Mouse (Mus musculus) forebrain, embryonic 10.5 days (tissue): ENCODE measurements at regions not wholly inside any gene's neighbourhood (a gene's known extent, or its start where the extent isn't known, plus 50 kb on each side); places are given as distances from the start of the nearest gene placed in this dataset.

Source experiments
- DNase-seq: peaks from one replicate; pipeline ENCODE4 v3.0.0-alpha.2; 2017; ENCODE audit warnings: low spot score; ENCODE audit errors: extremely low spot score
- H3K27ac ChIP-seq: fragments of 300-500 bp; sonication (generic); 2 replicates; pipeline ENCODE4 v1.5.1; 2016; ENCODE audit warnings: mild to moderate bottlenecking
- H3K27me3 ChIP-seq: fragments of 300-500 bp; sonication (generic); 2 replicates; pipeline ENCODE4 v1.6.1; 2016; ENCODE audit warnings: mild to moderate bottlenecking; ENCODE audit not compliant: poor library complexity, severe bottlenecking
- H3K36me3 ChIP-seq: fragments of 300-500 bp; sonication (generic); replicated peaks from 2 replicates; pipeline ENCODE4 v1.6.1; 2016; ENCODE audit warnings: mild to moderate bottlenecking, moderate library complexity
- H3K4me1 ChIP-seq: fragments of 300-500 bp; sonication (generic); 2 replicates; pipeline ENCODE4 v1.6.1; 2016
- H3K4me3 ChIP-seq: fragments of 300-500 bp; sonication (generic); 2 replicates; pipeline ENCODE4 v1.5.1; 2016; ENCODE audit warnings: mild to moderate bottlenecking, moderate library complexity
- H3K9me3 ChIP-seq: fragments of 300-500 bp; sonication (generic); 2 replicates; pipeline ENCODE4 v1.6.1; 2016; ENCODE audit warnings: mild to moderate bottlenecking, moderate library complexity
- WGBS: fragments of 180-500 bp; shearing (Covaris S2); methylation state at CpG from one replicate; pipeline ENCODE4 v1.1.7; 2016; 5-methylcytosine and 5-hydroxymethylcytosine counted together

DNA sequence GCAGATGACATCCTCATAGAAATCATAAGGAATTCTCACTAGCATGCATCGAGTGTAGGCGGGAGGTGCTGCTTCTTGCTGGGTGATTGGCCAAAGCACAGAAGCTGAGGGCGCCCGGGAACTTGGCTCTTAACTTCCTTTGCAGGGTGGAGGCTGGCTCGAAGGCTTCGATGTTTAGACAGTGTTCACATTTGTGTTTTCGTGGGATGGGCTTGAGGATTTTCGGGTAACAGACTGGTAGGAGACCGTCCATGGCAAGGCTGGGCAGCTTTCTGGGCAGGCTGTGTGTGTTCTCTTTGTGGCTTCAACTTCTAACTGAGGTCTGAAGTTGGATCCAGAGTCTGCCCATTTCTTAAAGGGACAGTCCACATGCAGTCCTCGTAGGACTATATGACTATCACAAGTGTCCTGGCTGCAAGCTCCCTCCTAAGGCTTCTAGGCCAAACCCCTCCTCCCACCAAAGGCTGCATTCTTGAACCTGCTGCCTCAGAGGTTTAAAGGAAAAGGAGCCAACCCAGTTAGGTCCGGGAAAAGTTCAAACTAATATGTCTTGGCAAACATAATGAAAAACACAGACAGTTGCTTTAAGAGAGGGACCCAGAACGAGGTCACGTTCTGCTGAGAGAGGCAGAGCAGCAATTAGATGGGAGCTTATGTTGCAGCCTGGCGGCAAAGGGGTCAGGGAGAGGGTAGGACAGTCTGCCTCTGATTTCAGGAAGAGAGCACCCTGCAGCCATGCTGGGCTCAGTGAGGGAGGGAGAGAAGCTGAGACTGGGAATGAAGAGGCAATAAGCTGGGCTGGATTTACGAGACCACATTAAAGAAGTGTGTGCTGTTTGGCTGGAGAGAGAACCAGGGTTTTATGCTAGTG lies 98.2 kb upstream of the Neo1 start:
- Histone ChIP-seq H3K27ac (peak overlapping the region; percentile 77), H3K4me3 (no peak overlapping the region)
- DNase-seq = peak; percentile 21

DNA sequence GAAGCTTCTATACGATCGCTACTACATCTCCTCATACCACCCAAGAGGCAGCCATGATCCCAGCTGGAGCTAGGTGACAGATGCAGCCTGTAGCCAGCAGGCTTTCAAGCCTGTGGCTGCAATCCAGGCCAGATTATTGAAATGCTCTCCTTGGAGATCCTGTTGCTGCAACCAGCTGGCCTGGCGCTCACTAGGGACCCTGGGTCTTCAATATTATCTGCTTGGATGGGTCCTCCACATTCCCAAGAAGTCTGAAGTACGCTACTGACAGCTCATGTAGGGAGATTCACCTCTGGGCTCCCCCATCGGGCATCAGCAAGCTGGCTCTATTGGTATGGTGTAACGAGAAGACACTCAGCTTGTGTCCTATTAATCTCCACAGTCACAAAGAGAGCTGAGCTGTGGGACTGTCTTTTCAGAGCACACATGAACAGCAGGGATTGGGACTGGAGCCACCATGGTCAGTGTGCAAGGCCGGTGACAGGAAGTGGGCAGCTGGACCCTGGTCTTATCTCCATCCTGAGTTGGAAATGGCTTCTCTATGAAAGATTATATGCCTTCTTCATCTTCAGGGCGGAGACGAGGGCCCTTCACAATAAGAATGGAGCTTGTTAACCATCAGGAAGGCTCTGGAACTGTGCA lies 93.6 kb upstream of the Neo1 start:
- 86% methylated on average over 9 of the region's 9 CpGs for WGBS
- no peak for DNase-seq
- Histone ChIP-seq H3K27me3 (no peaks in the 10 kb centered on the region), H3K4me1 (peaks cover 17% of the 10 kb centered on the region), H3K9me3 (no peaks in the 10 kb centered on the region), H3K4me3 (no peak overlapping the region), H3K36me3 (no peaks in the 10 kb centered on the region), H3K27ac (no peak overlapping the region)

More for the DNA sequence above, 98.2 kb upstream of the Neo1 start:
- Histone ChIP-seq H3K9me3 (no peaks in the 10 kb centered on the region), H3K4me1 (peaks cover 18% of the 10 kb centered on the region), H3K36me3 (no peaks in the 10 kb centered on the region), H3K27me3 (no peaks in the 10 kb centered on the region)
- WGBS = 48% methylated on average over 15 of the region's 15 CpGs

DNA sequence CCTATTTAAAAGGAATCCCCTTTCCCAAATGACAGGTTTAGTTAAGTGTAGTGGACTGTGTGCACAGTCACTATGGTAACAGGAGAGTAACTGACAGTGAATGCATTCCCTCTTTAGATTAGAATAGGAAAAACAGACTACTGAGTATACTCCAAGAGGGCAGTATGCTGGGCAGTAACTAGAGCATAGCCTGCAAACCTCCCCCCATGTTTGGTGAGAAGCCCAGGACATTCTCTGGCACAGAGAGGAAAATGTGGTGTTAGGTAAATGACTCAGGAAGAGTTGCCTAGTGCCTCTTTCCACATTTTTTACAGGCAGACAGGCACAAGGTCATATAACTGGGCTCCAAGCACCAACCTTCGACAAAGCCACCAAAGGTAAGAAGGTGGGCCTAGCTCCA lies 93.0 kb upstream of the Neo1 start:
- DNase-seq = no peak
- no peak overlapping the region for H3K4me3 ChIP-seq
- no peaks in the 10 kb centered on the region for H3K36me3 ChIP-seq
- H3K27ac ChIP-seq = no peak overlapping the region
- H3K27me3 ChIP-seq = no peaks in the 10 kb centered on the region
- H3K9me3 ChIP-seq = no peaks in the 10 kb centered on the region
- H3K4me1 ChIP-seq = peaks cover 11% of the 10 kb centered on the region
- 87% methylated on average over 1 of the region's 1 CpGs for WGBS

DNA sequence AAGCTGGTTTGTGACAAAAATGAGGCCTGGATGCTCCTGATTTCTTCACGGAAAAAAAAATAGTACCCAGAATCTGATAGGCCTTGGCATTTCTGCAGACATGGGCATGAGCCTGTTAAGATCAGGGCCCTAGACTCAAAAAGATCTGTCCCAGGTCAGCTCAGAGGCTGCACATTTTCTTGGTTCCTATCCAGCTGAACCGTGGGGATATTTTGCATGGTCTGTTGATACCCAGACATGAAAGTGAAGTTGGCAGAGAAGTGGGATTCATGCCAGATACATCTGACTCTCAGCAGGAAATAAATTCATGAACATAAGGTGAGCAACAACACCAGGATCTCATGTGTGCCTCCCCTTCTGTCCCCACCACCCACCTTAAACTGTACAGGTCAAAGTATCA lies 91.8 kb upstream of the Neo1 start:
- Histone ChIP-seq H3K27me3 (no peaks in the 10 kb centered on the region), H3K4me3 (no peak overlapping the region), H3K27ac (no peak overlapping the region), H3K9me3 (no peaks in the 10 kb centered on the region), H3K4me1 (no peaks in the 10 kb centered on the region), H3K36me3 (no peaks in the 10 kb centered on the region)
- WGBS = 89% methylated on average over 2 of the region's 2 CpGs
- no peak for DNase-seq

DNA sequence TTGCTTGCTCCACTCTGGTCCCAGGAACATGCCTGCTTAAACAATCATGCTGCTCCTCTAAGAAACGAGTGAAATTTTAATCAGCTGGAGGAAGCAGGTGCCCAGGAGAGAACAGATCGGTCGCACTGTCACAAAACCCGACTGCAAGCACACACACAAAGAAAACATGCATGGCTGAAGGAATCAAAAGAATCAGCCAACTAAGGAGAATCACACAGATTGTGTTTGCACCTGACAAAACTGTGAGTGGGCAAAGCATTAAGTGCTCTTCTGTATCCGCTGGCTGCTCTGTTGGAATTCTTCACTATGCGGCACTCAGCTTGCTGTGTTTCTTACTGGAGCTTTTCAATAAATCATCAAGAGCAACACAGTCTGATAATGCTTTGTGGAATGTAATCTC lies 89.6 kb upstream of the Neo1 start:
- H3K36me3 ChIP-seq = no peaks in the 10 kb centered on the region
- H3K27ac ChIP-seq = no peak overlapping the region
- H3K4me3 ChIP-seq = no peak overlapping the region
- H3K9me3 ChIP-seq = no peaks in the 10 kb centered on the region
- no peaks in the 10 kb centered on the region for H3K27me3 ChIP-seq
- WGBS = 88% methylated on average over 6 of the region's 6 CpGs
- DNase-seq = no peak
- no peaks in the 10 kb centered on the region for H3K4me1 ChIP-seq

DNA sequence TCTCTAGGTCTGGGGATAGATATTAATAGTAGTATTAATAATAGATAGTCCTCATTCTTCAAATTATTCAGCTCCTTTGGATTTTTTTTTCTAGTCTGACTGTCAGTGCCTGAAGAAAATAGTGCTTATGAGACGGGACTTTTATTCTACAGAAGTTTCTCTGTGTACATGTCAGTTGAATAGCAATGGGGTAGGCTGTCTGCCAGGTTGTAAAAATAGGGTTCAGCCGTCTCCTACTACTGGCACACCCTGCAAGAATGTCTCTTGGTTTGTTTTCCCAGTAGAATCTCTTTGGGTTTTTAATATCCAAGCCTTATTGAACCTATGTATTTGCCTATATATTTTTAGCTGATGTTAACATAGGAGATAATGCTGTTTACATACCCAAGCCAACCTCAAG lies 80.3 kb upstream of the Neo1 start:
- Histone ChIP-seq H3K36me3 (no peaks in the 10 kb centered on the region), H3K4me1 (peaks cover 7% of the 10 kb centered on the region), H3K4me3 (no peak overlapping the region), H3K9me3 (no peaks in the 10 kb centered on the region), H3K27ac (no peak overlapping the region), H3K27me3 (no peaks in the 10 kb centered on the region)
- no peak for DNase-seq
- 74% methylated on average over 2 of the region's 2 CpGs for WGBS

DNA sequence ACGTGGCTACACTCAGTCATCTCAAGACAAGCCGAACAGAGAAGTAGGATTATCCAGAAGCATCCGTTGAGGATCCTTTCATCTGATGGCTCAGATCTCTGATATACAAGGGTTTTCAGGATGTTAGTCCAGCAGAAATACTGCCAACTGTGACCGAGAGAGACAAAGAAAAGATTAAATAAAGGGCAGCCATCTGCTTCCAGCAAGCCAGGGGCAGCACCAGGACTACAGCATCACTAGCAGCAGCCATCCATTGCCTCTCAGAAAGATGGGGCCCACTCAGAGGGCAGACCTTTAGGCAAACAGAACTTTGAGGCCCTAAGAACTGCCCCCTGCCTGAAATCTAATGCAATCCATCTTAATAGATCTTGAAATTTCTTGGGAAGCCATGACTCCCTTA lies 77.6 kb upstream of the Neo1 start:
- H3K27ac ChIP-seq = no peak overlapping the region
- H3K9me3 ChIP-seq = no peaks in the 10 kb centered on the region
- no peaks in the 10 kb centered on the region for H3K27me3 ChIP-seq
- H3K36me3 ChIP-seq = no peaks in the 10 kb centered on the region
- 70% methylated on average over 4 of the region's 4 CpGs for WGBS
- no peak overlapping the region for H3K4me3 ChIP-seq
- H3K4me1 ChIP-seq = peaks cover 7% of the 10 kb centered on the region
- DNase-seq = no peak

DNA sequence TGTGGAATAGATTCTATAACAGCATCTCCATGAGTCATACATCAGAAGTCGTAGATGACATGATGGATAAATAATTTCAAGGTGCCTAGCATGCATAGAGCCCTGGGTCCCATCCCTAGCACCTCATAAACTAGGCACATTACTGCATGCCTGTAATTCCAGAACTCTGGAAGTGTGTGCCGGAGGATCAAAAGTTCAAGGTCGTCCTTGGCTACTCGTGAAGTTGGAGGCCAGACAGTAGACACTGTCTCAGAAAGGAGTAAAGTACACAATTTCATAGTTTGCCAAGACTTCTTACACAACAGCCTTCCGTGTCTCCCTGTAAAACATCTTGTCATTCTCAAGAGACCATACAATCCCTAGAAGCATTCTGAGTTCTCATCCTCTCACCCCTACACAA lies 63.5 kb upstream of the Neo1 start:
- Histone ChIP-seq H3K4me1 (peaks cover 34% of the 10 kb centered on the region), H3K4me3 (no peak overlapping the region), H3K9me3 (no peaks in the 10 kb centered on the region), H3K27me3 (no peaks in the 10 kb centered on the region), H3K27ac (no peak overlapping the region), H3K36me3 (no peaks in the 10 kb centered on the region)
- DNase-seq = no peak
- WGBS = 94% methylated on average over 5 of the region's 5 CpGs

DNA sequence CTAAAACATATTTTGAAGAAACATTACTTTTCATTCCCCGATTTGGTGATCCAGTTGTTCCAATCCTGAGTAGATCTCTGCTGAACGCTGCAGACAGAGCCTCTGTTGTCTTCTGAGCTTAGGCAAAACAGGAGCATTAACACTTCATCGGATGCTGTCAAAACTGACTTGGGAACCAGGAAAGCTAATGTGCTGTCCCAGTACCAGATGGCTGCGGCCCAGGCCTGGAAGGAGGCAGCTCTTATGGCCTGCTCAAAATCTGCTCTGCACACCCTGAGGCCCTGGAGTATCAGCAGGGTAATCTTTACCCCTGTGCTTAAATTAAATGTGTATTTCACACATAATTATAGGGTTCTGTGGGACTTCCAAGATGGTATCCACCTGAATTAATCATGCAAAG lies 61.3 kb upstream of the Neo1 start:
- Histone ChIP-seq H3K36me3 (no peaks in the 10 kb centered on the region), H3K9me3 (no peaks in the 10 kb centered on the region), H3K27me3 (no peaks in the 10 kb centered on the region), H3K4me3 (no peak overlapping the region), H3K27ac (0 out of 2 replicates have a peak overlapping the region, but pooled peaks have one; percentile 25), H3K4me1 (peaks cover 34% of the 10 kb centered on the region)
- 61% methylated on average over 4 of the region's 4 CpGs for WGBS
- DNase-seq = no peak

DNA sequence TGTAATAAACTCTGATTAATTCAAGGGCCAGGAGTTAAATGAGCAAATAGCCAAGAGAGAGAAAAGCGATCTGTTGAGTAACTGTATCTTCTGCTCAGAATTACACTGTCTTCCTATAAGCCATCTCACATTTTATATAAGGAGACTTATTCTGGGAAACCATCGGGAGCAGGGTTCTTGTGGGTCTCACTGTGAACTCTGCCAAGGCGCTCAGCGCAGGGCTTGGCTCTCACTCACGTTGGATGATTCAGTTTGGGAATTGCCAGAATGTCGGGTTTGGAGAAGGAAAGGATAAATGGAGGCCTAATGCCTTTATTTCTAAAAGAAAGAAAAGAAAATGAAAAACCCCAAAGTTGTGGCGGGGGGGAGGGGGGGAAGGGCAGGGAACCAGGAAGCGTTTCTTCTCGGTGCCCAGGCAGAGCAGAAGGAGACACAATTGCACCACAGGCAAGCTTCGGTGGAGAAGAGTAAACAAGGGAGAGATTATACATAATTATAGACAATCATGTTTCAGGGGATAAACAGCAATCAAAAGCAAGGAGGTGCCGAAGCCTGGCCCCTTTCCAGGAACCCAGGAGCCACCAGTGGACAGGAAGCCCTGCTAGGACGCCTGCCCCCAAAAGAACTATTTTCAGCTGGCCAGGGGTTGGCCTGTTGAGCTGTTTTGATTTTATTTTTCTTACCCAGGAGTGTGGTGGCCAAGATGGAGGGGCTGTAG lies 60.5 kb upstream of the Neo1 start:
- Histone ChIP-seq H3K4me1 (peaks cover 34% of the 10 kb centered on the region), H3K27ac (no peak overlapping the region), H3K36me3 (no peaks in the 10 kb centered on the region), H3K4me3 (no peak overlapping the region), H3K27me3 (no peaks in the 10 kb centered on the region), H3K9me3 (no peaks in the 10 kb centered on the region)
- WGBS = 65% methylated on average over 12 of the region's 12 CpGs
- no peak for DNase-seq

DNA sequence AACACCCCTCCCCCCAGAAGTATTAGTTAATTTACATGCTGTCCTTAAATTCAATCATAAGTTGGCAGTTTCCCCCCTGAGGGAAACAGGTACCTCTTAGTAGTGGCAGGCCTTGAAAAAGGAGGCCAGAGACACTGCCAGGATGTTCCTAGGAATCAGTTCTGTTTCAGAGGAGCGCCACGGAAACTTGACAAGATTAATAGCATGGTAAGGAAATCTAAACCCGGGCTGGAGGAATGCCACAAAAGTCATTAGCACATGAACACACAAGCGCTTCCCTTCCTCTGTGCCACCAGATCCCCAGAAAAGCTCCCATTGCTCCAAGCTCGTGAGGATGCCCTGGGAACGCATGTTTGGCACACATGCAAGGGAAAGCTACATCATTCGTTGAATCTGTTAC lies 59.4 kb upstream of the Neo1 start:
- H3K4me1 ChIP-seq = peaks cover 28% of the 10 kb centered on the region
- WGBS = 88% methylated on average over 7 of the region's 7 CpGs
- no peak overlapping the region for H3K4me3 ChIP-seq
- no peaks in the 10 kb centered on the region for H3K9me3 ChIP-seq
- no peak overlapping the region for H3K27ac ChIP-seq
- H3K27me3 ChIP-seq = no peaks in the 10 kb centered on the region
- H3K36me3 ChIP-seq = no peaks in the 10 kb centered on the region
- no peak for DNase-seq

DNA sequence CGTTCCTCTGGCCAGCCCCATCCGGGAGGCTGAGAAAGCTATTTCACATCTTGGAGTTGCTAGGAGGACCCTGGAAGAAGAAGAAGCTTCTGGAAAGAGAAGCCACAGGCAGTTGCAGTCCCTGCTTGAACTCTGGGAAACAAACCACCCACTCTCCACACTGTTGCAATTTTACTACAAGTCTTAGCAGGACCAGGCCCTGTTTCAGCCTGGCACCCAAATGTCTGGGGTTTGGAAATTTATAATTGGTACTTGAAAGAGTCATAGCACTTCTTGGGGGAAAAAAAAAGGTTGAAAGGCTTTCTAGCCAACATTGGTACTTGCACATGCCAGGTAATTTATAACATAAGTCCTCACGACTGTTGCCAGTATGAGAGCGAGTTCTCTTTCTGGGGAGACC lies 57.9 kb upstream of the Neo1 start:
- Histone ChIP-seq H3K4me1 (peaks cover 22% of the 10 kb centered on the region), H3K27me3 (no peaks in the 10 kb centered on the region), H3K27ac (no peak overlapping the region), H3K4me3 (no peak overlapping the region), H3K9me3 (no peaks in the 10 kb centered on the region), H3K36me3 (no peaks in the 10 kb centered on the region)
- 90% methylated on average over 4 of the region's 4 CpGs for WGBS
- DNase-seq = no peak

DNA sequence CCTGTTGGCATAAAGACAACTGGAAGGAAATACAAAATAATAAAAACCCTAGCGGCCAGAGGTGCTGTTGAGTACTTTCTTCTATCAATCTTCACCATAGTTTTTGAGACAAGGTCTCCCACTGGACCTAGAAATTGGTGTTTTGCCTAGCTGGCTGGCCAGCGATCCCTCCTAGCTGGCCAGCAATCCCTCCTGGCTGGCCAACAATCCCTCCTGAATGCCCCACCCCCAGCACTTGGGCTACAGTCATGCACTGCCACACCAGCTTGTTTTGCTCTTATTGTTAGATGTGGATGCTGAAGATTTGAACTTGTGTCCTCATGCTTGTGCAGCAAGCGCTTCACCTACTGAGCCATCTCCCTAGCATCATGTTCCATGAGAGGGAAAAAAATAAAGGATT lies 54.9 kb upstream of the Neo1 start:
- Histone ChIP-seq H3K4me1 (peaks cover 3% of the 10 kb centered on the region; the same call in 1 of the 2 replicates), H3K27ac (no peak overlapping the region), H3K4me3 (no peak overlapping the region), H3K9me3 (no peaks in the 10 kb centered on the region), H3K36me3 (no peaks in the 10 kb centered on the region), H3K27me3 (no peaks in the 10 kb centered on the region)
- DNase-seq = no peak
- 95% methylated on average over 3 of the region's 3 CpGs for WGBS
